Mouse (Mus musculus) ES-E14 (cell line): ENCODE measurements around the gene Uhrf1bp1l.

ENCODE experiments used
- HCFC1 ChIP-seq: IDR thresholded peaks from 2 replicates; pipeline ENCODE4 v1.6.1; 2012; ENCODE audit warnings: low read length, inconsistent platforms, borderline replicate concordance; ENCODE audit not compliant: insufficient read depth
- ZC3H11A ChIP-seq: IDR thresholded peaks from 2 replicates; pipeline ENCODE4 v1.6.1; 2012; ENCODE audit warnings: low read depth, mild to moderate bottlenecking, inconsistent platforms, low read length, borderline replicate concordance
- ZNF384 ChIP-seq: IDR thresholded peaks from 2 replicates; pipeline ENCODE4 v1.6.1; 2012; ENCODE audit warnings: low read depth, low read length, inconsistent platforms

DNA sequence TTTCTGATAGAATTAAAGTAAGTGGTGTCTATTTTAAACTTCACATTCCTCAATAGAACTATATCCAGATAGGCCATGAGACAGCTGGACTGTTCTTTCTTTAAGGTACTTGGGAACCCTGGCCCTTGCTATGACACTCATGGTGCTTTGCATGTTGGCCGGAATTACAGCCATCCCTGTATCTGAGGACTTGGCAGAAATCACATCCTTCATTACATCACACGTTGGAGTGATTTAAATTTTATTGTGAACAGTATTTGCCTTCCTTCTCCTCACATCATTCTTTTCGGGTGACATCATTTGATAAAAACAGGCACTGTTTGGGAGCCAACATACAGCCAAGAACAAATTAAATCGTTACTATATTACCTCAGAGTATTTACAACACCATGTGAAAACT lies 74.4 kb downstream of the Uhrf1bp1l start:
- TF ChIP-seq ZC3H11A (no peak), HCFC1 (no peak), ZNF384 (no peak)
